Mouse (Mus musculus) kidney, adult 9 months (tissue): ENCODE measurements around the gene Cdkal1.

Source experiments
- DNase-seq: peaks from one replicate; pipeline ENCODE4 v3.0.0; 2022

Gene Cdkal1

DNA sequence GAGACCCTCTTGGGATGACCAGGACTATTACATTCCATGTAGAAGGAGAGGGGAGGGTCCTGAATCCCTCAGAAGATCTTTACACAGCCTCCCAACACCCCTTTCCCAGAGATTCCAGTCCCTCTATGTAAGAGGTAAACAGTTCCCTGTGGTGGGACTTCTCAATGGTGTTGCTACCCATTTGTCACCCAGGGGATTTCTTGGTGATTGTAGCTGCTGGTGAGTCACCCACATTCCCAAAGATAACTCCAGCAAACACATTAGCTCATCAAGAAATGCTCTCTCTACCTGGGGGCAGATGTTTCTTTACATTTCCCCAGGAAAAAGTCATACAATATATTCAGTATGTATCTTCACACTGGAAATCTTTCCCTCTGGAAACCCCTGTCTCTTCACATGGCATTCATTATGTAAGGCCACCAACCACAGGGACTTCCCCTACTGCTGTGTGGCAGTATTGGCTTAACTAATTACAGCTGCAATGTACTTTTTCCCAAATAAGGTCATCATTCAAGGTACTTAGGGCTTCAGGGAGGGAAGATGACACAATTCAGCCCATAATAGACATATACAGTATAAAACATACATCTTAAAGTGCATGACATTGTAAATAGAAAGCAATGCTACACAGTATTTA lies 636.8 kb downstream of the Cdkal1 start:
- DNase-seq: no peak

GRCm38 (mm10) chr13:29210159-29211021 lies 645.1 kb downstream of the Cdkal1 start:
- DNase-seq: peak; percentile 70

DNA sequence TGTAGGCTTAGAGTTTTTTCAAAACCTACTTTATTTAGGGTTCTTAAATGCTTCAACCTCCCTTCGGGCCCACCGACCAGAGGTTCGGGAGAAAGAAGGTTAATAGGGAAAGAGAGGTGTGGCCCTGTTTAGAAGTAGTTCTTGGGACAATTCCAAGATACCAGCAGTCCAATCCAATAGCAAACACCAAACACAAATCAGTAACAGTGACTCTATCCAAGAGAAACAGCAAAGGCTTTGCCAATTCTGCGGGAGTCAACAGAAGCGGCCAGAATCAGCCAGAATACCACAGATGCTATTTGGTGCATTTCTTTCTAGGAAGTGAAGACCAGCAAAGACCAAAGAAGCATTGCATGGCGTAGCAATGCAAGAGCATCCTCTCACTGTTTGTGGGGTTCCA lies 646.7 kb downstream of the Cdkal1 start:
- no peak for DNase-seq

GRCm38 (mm10) chr13:29203856-29204255 lies 651.6 kb downstream of the Cdkal1 start:
- DNase-seq: no peak

DNA sequence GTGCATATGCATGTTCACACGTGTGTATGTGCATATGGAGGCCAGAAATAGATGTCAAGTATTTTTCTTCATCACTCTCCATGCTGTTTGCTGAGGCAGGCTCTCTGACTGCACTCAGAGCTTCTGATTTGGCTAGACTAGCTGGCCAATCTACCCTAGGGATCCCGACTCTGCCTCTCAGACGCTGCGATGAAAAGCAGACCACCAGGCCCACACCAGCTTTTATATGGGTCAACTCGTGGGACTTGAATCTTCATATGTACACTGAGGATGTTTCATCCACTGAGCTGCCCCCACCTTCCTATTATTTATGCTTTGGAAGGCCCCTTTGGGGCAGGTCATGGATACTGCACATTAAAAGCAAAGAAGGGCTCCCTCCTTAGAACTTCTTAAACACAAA lies 652.0 kb downstream of the Cdkal1 start:
- DNase-seq: no peak

- DNase-seq: peak; percentile 17
Measured at GRCm38 (mm10) chr13:29202562-29202961, 652.9 kb downstream of the Cdkal1 start.

GRCm38 (mm10) chr13:29199679-29200078 lies 655.8 kb downstream of the Cdkal1 start:
- DNase-seq: peak; percentile 9

DNA sequence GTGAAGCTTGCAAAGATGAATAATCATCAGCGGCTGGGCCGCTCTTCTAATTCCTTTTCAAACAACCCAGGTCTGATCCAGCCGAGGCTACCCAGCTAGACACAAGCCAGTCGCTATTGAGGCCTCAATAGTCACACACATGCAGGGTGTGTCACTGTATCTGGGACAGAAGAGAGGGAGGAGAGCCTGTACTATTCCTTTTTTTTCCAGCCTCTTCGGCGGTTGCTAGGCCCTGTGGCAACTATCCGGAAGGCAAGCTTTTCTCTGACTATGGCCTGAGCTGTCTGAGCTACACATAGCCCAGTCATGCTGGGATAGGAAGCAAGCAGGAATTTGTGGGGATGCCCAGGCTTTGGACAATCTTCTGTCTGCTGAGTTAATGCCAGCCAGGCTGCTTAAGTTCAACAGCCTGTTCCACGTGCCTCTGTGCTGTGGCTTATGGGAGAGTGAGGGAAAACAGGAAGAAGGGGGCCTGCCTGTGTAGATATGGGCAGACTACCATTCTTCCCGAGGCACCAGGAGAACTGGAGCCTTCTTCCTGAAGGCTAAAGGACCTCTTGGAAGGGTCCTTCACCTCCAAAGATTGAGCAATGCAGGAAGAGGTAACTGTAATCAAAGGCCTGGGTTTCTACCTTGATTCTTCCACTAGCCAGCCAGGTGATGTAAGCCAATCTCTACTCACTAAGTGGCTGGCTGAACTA lies 658.5 kb downstream of the Cdkal1 start:
- no peak for DNase-seq

- DNase-seq: no peak
Measured at GRCm38 (mm10) chr13:29195722-29196121, 659.8 kb downstream of the Cdkal1 start.

GRCm38 (mm10) chr13:29194946-29195345 lies 660.5 kb downstream of the Cdkal1 start:
- no peak for DNase-seq

GRCm38 (mm10) chr13:29192697-29193096 lies 662.8 kb downstream of the Cdkal1 start:
- DNase-seq: no peak

- DNase-seq: no peak
Measured at GRCm38 (mm10) chr13:29190548-29190947, 664.9 kb downstream of the Cdkal1 start.

DNA sequence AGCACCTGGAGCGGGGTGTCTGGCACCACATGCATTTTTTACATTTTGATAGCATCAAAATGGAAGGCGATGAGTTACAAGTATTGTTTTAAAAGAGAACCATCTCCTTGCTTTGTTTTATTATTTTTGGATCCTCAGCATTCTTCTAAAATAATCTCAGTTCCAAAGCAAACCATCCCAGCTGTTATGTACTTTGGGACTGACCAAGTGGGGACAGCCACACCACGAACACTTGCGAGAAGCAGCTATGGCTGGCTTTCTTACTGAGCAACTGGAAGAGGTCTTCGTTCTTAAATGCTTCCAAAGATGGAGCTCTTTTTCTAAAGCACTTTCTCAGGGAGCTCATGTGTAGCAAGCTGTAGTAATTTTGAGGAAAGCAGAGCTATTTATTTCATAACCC lies 668.7 kb downstream of the Cdkal1 start:
- DNase-seq: no peak

DNA sequence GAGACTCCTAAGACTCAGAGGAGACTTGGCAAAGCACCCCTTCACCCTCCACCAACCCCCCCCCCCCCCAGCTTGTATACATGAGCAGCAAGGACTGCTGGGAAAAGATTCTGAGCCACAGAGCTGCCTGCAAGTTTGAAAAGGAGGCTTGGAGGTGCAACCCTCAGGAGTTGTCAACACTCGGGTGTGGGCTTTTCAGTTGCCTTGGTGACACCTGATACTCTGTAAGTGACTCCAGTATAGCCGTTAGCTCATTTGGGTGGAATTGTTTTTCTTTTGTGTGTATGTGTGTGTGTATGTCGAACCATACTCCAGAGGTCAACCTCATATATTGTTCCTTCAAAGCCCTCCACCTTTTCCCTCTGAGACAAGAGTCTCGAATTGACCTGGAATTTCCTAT lies 669.9 kb downstream of the Cdkal1 start:
- DNase-seq: no peak

GRCm38 (mm10) chr13:29184545-29184944 lies 670.9 kb downstream of the Cdkal1 start:
- DNase-seq: no peak

DNA sequence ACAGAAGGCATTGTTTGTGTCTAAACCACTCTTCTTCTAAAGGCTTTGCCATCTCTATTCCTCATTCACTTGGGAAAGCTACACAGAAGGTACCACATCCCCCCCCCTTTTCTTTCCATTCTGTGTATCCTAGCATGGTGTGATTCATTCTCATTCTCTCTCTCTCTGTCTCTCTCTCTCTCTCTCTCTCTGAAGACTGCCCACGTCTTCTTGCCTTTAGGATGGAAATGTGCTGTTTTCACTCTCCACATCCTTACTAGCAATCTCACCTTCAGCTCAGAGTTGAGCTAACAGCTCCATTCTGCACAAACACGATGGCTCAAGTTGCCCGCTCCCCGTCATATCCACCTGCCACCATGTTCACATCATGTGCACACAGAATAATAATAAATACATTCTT lies 675.6 kb downstream of the Cdkal1 start:
- no peak for DNase-seq

GRCm38 (mm10) chr13:29179260-29179659 lies 676.2 kb downstream of the Cdkal1 start:
- no peak for DNase-seq

DNA sequence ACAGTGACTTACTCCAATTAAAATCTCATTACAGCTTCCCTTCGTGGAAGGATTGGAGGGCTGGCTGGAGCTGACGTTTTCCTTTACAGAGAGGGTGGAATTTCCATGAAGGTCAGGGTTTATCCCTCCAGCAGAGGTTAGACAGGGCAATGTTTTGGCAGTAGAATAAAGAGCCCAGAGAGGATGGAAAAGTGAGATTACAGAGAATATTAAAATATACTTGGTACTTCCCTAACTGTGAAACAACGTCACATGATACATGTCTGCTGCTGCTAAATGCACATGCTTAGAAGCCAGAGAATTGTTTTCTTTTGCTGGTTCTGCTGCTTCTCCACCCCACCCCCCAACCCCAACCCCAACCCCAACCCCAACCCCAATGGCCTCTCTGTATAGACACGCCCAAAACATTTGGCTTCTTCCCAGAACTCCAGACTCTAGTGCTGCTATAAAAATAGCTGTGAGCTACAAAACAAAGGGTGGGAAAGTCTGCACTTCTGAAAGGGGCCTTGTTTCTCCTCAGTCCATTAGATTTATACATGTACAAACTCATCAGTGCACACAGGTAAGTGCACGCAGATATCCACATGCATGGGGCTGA lies 677.5 kb downstream of the Cdkal1 start:
- no peak for DNase-seq

DNA sequence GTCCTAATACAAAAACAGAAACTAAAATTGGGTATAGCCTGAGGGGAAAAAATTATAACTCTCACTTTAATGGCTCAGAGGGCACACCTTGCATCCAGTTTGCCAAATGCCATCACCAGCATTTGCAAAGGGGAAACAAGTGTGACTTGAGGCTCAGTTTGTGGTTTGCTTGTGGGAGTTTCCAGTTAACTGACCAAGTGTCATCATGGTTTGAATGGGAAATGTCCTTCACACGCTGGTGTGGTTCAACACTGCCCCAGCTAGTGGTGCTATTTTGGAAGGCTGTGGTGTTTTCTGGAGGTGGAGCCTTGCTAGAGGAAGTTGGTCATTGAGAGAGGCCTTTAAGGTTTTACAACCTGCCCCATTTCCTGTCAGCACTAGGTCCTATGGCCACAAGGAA lies 686.1 kb downstream of the Cdkal1 start:
- DNase-seq: no peak

DNA sequence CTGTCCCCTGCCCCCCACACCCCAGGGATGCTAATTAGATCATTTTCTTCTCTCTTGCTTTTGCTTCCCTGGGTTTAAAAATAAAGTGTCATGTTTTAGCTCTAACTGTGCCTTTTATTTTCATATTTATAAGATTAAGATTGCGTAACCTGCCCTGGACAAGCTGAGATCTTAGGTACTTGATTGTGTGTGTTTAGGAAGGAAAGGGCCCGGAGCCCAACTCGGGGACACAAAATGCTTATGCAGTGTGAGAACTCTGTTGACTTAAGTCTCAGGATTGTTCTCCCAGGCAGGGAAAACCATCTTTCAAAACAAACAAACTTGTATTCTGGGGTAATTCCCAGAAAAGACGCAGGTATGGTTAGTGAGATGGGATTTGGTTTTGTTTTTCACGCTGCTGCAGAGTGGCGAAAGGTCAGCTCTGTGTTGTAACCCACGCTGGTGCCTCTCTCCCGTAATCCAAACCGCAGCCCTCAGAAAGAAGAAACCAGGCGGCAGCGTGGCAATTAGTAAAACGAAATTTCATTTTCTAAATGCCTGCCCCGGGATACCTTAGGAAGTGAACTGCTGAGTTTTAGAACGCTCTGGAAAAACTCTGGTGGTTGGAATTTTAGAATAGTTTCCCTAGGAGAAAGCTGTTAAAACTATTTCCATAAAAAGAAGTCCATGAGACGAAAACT lies 690.5 kb downstream of the Cdkal1 start:
- DNase-seq: no peak

- DNase-seq: no peak
Measured at GRCm38 (mm10) chr13:29162867-29163514, 692.5 kb downstream of the Cdkal1 start.

- DNase-seq: no peak
Measured at GRCm38 (mm10) chr13:29162444-29162843, 693.0 kb downstream of the Cdkal1 start.
